In genomic region chr9:56877284-56877683, GRCm38 (mm10) we compare ENCODE assay signal across 20 mouse cellular contexts. TPM values are rescaled to one million over a fixed set of nuclear protein-coding genes. Genes with fewer than 3 reads are reported as not detected.
DNase-seq lines count a peak whose midpoint lies in the region; ATAC-seq and TF ChIP-seq lines count a peak whose summit lies in the region.
"Had no signal": no experiment of that assay in that cellular context is flagged by ENCODE, and none has a peak within 500 bp of the region (broad histone marks: within the 10 kb centered on the region; RNA-seq: fewer than 3 reads in every experiment).

No protein-coding gene starts in this region.

- DNase-seq in forebrain, embryonic 10.5 days (ENCODE audit: extremely low spot score, low spot score): no peak
- no peak for DNase-seq in midbrain, postnatal 0 days (ENCODE audit: low spot score)
- DNase-seq in spleen, adult 12 weeks (ENCODE audit: low spot score): no peak
- DNase-seq: cerebellum, adult 9-11 months; embryo, embryonic 11 days; forebrain, postnatal 0 days; heart, postnatal 14 days; thymus, adult 18-20 months had no signal

- H3K9ac ChIP-seq in forebrain, embryonic 13.5 days: no peak overlapping the region
- no peak overlapping the region for H3K9ac ChIP-seq in midbrain, postnatal 0 days (replicated peaks; ENCODE audit: low read length, poor library complexity, severe bottlenecking)
- no peak overlapping the region for H3K9ac ChIP-seq in midbrain, embryonic 15.5 days
- no peak overlapping the region; the same call in 1 of the 2 replicates for H3K9ac ChIP-seq in intestine, embryonic 15.5 days
- H3K9ac ChIP-seq in stomach, embryonic 16.5 days (ENCODE audit: low read length): 0 out of 2 replicates have a peak overlapping the region, but pooled peaks have one; percentile 52
- H3K9ac ChIP-seq: forebrain, postnatal 0 days had no signal

- H3K27me3 ChIP-seq in forebrain, embryonic 10.5 days (ENCODE audit: poor library complexity, severe bottlenecking): no peaks in the 10 kb centered on the region
- H3K27me3 ChIP-seq in forebrain, embryonic 13.5 days: no peaks in the 10 kb centered on the region
- H3K27me3 ChIP-seq in midbrain, postnatal 0 days (ENCODE audit: insufficient read depth, low read length): no peaks in the 10 kb centered on the region
- H3K27me3 ChIP-seq in midbrain, embryonic 15.5 days (replicated peaks): no peaks in the 10 kb centered on the region
- H3K27me3 ChIP-seq in intestine, embryonic 15.5 days (replicated peaks): no peaks in the 10 kb centered on the region
- no peaks in the 10 kb centered on the region for H3K27me3 ChIP-seq in stomach, embryonic 16.5 days (ENCODE audit: control insufficient read depth, insufficient read depth, low read length)

- TF ChIP-seq CTCF in midbrain, postnatal 0 days (IDR thresholded peaks at IDR 0.05): no peak

- 75% methylated on average over 5 of the region's 5 CpGs for WGBS in forebrain, embryonic 10.5 days
- WGBS in forebrain, embryonic 13.5 days: 82% methylated on average over 5 of the region's 5 CpGs
- 76% methylated on average over 5 of the region's 5 CpGs for WGBS in midbrain, postnatal 0 days
- 83% methylated on average over 5 of the region's 5 CpGs for WGBS in midbrain, embryonic 15.5 days
- WGBS in intestine, embryonic 15.5 days: 81% methylated on average over 5 of the region's 5 CpGs
- 85% methylated on average over 5 of the region's 5 CpGs for WGBS in stomach, embryonic 16.5 days

- ATAC-seq in forebrain, embryonic 13.5 days: no peak
- no peak for ATAC-seq in midbrain, postnatal 0 days (ENCODE audit: low FRiP score)
- no peak for ATAC-seq in midbrain, embryonic 15.5 days (replicated peaks)
- peak; percentile 9; the same call in 1 of the 2 replicates for ATAC-seq in intestine, embryonic 15.5 days
- no peak for ATAC-seq in stomach, embryonic 16.5 days (ENCODE audit: insufficient read depth, low FRiP score)
- no peak for ATAC-seq in inflammation-experienced regulatory T-cells, adult 6 months

- no peaks in the 10 kb centered on the region for H3K9me3 ChIP-seq in forebrain, embryonic 10.5 days
- H3K9me3 ChIP-seq in forebrain, embryonic 13.5 days (replicated peaks): no peaks in the 10 kb centered on the region
- no peaks in the 10 kb centered on the region for H3K9me3 ChIP-seq in midbrain, postnatal 0 days (ENCODE audit: low read length)
- no peaks in the 10 kb centered on the region for H3K9me3 ChIP-seq in midbrain, embryonic 15.5 days
- H3K9me3 ChIP-seq in intestine, embryonic 15.5 days: no peaks in the 10 kb centered on the region
- H3K9me3 ChIP-seq in stomach, embryonic 16.5 days (replicated peaks; ENCODE audit: control insufficient read depth, low read length): no peaks in the 10 kb centered on the region

- no peak overlapping the region for H3K4me2 ChIP-seq in forebrain, embryonic 13.5 days
- no peak overlapping the region for H3K4me2 ChIP-seq in midbrain, postnatal 0 days (ENCODE audit: low read depth, low read length, poor library complexity, severe bottlenecking)
- H3K4me2 ChIP-seq in midbrain, embryonic 15.5 days: no peak overlapping the region
- no peak overlapping the region for H3K4me2 ChIP-seq in intestine, embryonic 15.5 days (replicated peaks)
- no peak overlapping the region for H3K4me2 ChIP-seq in stomach, embryonic 16.5 days (ENCODE audit: low read depth, low read length)

- no peaks in the 10 kb centered on the region for H3K36me3 ChIP-seq in forebrain, embryonic 10.5 days (replicated peaks)
- no peaks in the 10 kb centered on the region for H3K36me3 ChIP-seq in forebrain, embryonic 13.5 days (ENCODE audit: poor library complexity, severe bottlenecking)
- H3K36me3 ChIP-seq in midbrain, postnatal 0 days (ENCODE audit: insufficient read depth, low read length): no peaks in the 10 kb centered on the region
- no peaks in the 10 kb centered on the region for H3K36me3 ChIP-seq in midbrain, embryonic 15.5 days (replicated peaks)
- no peaks in the 10 kb centered on the region for H3K36me3 ChIP-seq in intestine, embryonic 15.5 days
- H3K36me3 ChIP-seq in stomach, embryonic 16.5 days (ENCODE audit: control insufficient read depth, insufficient read depth, low read length): no peaks in the 10 kb centered on the region

- peaks cover 13% of the 10 kb centered on the region for H3K4me1 ChIP-seq in forebrain, embryonic 10.5 days
- H3K4me1 ChIP-seq in forebrain, embryonic 13.5 days: peaks cover 6% of the 10 kb centered on the region; the same call in 1 of the 2 replicates
- H3K4me1 ChIP-seq in midbrain, postnatal 0 days (ENCODE audit: insufficient read depth, low read length): peaks cover 2% of the 10 kb centered on the region; the same call in 1 of the 2 replicates
- peaks cover 5% of the 10 kb centered on the region; the same call in 1 of the 2 replicates for H3K4me1 ChIP-seq in midbrain, embryonic 15.5 days
- H3K4me1 ChIP-seq in intestine, embryonic 15.5 days (replicated peaks): peaks cover 48% of the 10 kb centered on the region
- peaks cover 34% of the 10 kb centered on the region for H3K4me1 ChIP-seq in stomach, embryonic 16.5 days (ENCODE audit: control insufficient read depth, insufficient read depth, low read length)

- H3K27ac ChIP-seq in forebrain, embryonic 10.5 days: 0 out of 2 replicates have a peak overlapping the region, but pooled peaks have one; percentile 40
- no peak overlapping the region for H3K27ac ChIP-seq in forebrain, embryonic 13.5 days
- H3K27ac ChIP-seq in midbrain, postnatal 0 days (ENCODE audit: low read depth, low read length): 0 out of 2 replicates have a peak overlapping the region, but pooled peaks have one; percentile 32
- no peak overlapping the region for H3K27ac ChIP-seq in midbrain, embryonic 15.5 days
- peak overlapping the region; percentile 67; the same call in 1 of the 2 replicates for H3K27ac ChIP-seq in intestine, embryonic 15.5 days
- H3K27ac ChIP-seq in stomach, embryonic 16.5 days (ENCODE audit: low read length): peak overlapping the region; percentile 40; the same call in 1 of the 2 replicates
- H3K27ac ChIP-seq: left cerebral cortex, adult 2 months had no signal

- H3K4me3 ChIP-seq in forebrain, embryonic 10.5 days: no peak overlapping the region
- H3K4me3 ChIP-seq in forebrain, embryonic 13.5 days: no peak overlapping the region
- H3K4me3 ChIP-seq in midbrain, postnatal 0 days (ENCODE audit: low read depth, low read length): no peak overlapping the region
- H3K4me3 ChIP-seq in midbrain, embryonic 15.5 days: no peak overlapping the region
- H3K4me3 ChIP-seq in intestine, embryonic 15.5 days (replicated peaks): no peak overlapping the region
- H3K4me3 ChIP-seq in stomach, embryonic 16.5 days (replicated peaks; ENCODE audit: low read length): no peak overlapping the region
- H3K4me3 ChIP-seq: erythroblast, embryonic 14.5 days; left cerebral cortex, adult 2 months had no signal

RNA-seq across cellular contexts. Expression of gene Cspg4, which starts 12.5 kb away (rescaled TPM):
- 0.88 and 1.1 TPM in 2 replicates for polyA plus RNA-seq in forebrain, embryonic 10.5 days (2016; fragmentation: Nextera tagmentation; extraction: Ambion mirVana)
- polyA plus RNA-seq in forebrain, embryonic 13.5 days (2015; fragmentation: Nextera tagmentation; extraction: Ambion mirVana): 3.0 and 3.1 TPM in 2 replicates
- 31.6 and 37.3 TPM in 2 replicates for total RNA-seq in midbrain, postnatal 0 days (2014; rRNA removed)
- 7.5 and 8.7 TPM in 2 replicates for polyA plus RNA-seq in midbrain, postnatal 0 days (2015; fragmentation: Nextera tagmentation; extraction: Ambion mirVana)
- polyA plus RNA-seq in midbrain, embryonic 15.5 days (2015; fragmentation: Nextera tagmentation; extraction: Ambion mirVana): 7.6 and 8.2 TPM in 2 replicates
- polyA plus RNA-seq in intestine, embryonic 15.5 days (2015; fragmentation: Nextera tagmentation; extraction: Ambion mirVana): 19.0 and 20.1 TPM in 2 replicates
- polyA plus RNA-seq in stomach, embryonic 16.5 days (2015; fragmentation: Nextera tagmentation; extraction: Ambion mirVana): 24.0 and 28.1 TPM in 2 replicates
- polyA plus RNA-seq in inflammation-experienced regulatory T-cells, adult 6 months (2017; shearing (Covaris generic)): not detected
- total RNA-seq: megakaryocyte-erythroid progenitor cell, adult 5-6 weeks had no signal
- polyA plus RNA-seq: erythroblast, embryonic 14.5 days had no signal

RNA-seq across cellular contexts. Expression of gene Odf3l1, which starts 12.8 kb away (rescaled TPM):
- not detected in 2 replicates for polyA plus RNA-seq in forebrain, embryonic 10.5 days (2016; fragmentation: Nextera tagmentation; extraction: Ambion mirVana)
- polyA plus RNA-seq in forebrain, embryonic 13.5 days (2015; fragmentation: Nextera tagmentation; extraction: Ambion mirVana): 0.44 TPM in 1 of 2 replicates, not detected in the other
- total RNA-seq in midbrain, postnatal 0 days (2014; rRNA removed): 0.28 TPM in 1 of 2 replicates, not detected in the other
- 0.25 TPM in 1 of 2 replicates, not detected in the other for polyA plus RNA-seq in midbrain, postnatal 0 days (2015; fragmentation: Nextera tagmentation; extraction: Ambion mirVana)
- polyA plus RNA-seq in midbrain, embryonic 15.5 days (2015; fragmentation: Nextera tagmentation; extraction: Ambion mirVana): not detected in 2 replicates
- polyA plus RNA-seq in intestine, embryonic 15.5 days (2015; fragmentation: Nextera tagmentation; extraction: Ambion mirVana): 1.2 and 1.3 TPM in 2 replicates
- polyA plus RNA-seq in stomach, embryonic 16.5 days (2015; fragmentation: Nextera tagmentation; extraction: Ambion mirVana): 1.2 and 1.3 TPM in 2 replicates
- polyA plus RNA-seq in inflammation-experienced regulatory T-cells, adult 6 months (2017; shearing (Covaris generic)): not detected
- total RNA-seq: CH12.LX; forebrain, postnatal 0 days; heart, postnatal 14 days; layer of hippocampus, adult 18-20 months; left cerebral cortex, adult 2 months; megakaryocyte-erythroid progenitor cell, adult 5-6 weeks had no signal
- polyA plus RNA-seq: erythroblast, embryonic 14.5 days; liver, embryonic 16.5 days; neural tube, embryonic 11.5 days had no signal

RNA-seq across cellular contexts. Expression of gene Snx33, which starts 50.9 kb away (rescaled TPM):
- 8.6 and 9.9 TPM in 2 replicates for polyA plus RNA-seq in forebrain, embryonic 10.5 days (2016; fragmentation: Nextera tagmentation; extraction: Ambion mirVana)
- 2.6 TPM in 2 replicates for polyA plus RNA-seq in forebrain, embryonic 13.5 days (2015; fragmentation: Nextera tagmentation; extraction: Ambion mirVana)
- total RNA-seq in midbrain, postnatal 0 days (2014; rRNA removed): 5.7 and 7.3 TPM in 2 replicates
- polyA plus RNA-seq in midbrain, postnatal 0 days (2015; fragmentation: Nextera tagmentation; extraction: Ambion mirVana): 1.6 and 1.7 TPM in 2 replicates
- polyA plus RNA-seq in midbrain, embryonic 15.5 days (2015; fragmentation: Nextera tagmentation; extraction: Ambion mirVana): 3.0 TPM in 2 replicates
- polyA plus RNA-seq in intestine, embryonic 15.5 days (2015; fragmentation: Nextera tagmentation; extraction: Ambion mirVana): 6.2 and 6.3 TPM in 2 replicates
- polyA plus RNA-seq in stomach, embryonic 16.5 days (2015; fragmentation: Nextera tagmentation; extraction: Ambion mirVana): 12.9 and 13.1 TPM in 2 replicates
- 1 to 10 TPM; 4.2 to 7.6 (median 5.8) TPM for polyA plus RNA-seq in inflammation-experienced regulatory T-cells, adult 6 months (2017; shearing (Covaris generic))
- polyA plus RNA-seq: erythroblast, embryonic 14.5 days had no signal

RNA-seq across cellular contexts. Expression of gene Imp3, which starts 60.0 kb away (rescaled TPM):
- polyA plus RNA-seq in forebrain, embryonic 10.5 days (2016; fragmentation: Nextera tagmentation; extraction: Ambion mirVana): 62.6 and 72.1 TPM in 2 replicates
- 86.6 and 89.0 TPM in 2 replicates for polyA plus RNA-seq in forebrain, embryonic 13.5 days (2015; fragmentation: Nextera tagmentation; extraction: Ambion mirVana)
- total RNA-seq in midbrain, postnatal 0 days (2014; rRNA removed): 131 and 133 TPM in 2 replicates
- polyA plus RNA-seq in midbrain, postnatal 0 days (2015; fragmentation: Nextera tagmentation; extraction: Ambion mirVana): 77.2 and 80.3 TPM in 2 replicates
- 62.8 and 64.4 TPM in 2 replicates for polyA plus RNA-seq in midbrain, embryonic 15.5 days (2015; fragmentation: Nextera tagmentation; extraction: Ambion mirVana)
- polyA plus RNA-seq in intestine, embryonic 15.5 days (2015; fragmentation: Nextera tagmentation; extraction: Ambion mirVana): 71.2 and 74.5 TPM in 2 replicates
- 73.9 and 80.1 TPM in 2 replicates for polyA plus RNA-seq in stomach, embryonic 16.5 days (2015; fragmentation: Nextera tagmentation; extraction: Ambion mirVana)
- polyA plus RNA-seq in inflammation-experienced regulatory T-cells, adult 6 months (2017; shearing (Covaris generic)): 10 to 100 TPM; 46.7 to 50.9 (median 48.0) TPM

Comparison
In these comparisons a context has a peak if more than half of its experiments do, and no peak if none do; other contexts are left out.
1. H3K27ac ChIP-seq: peak in forebrain, embryonic 10.5 days (single experiment), midbrain, postnatal 0 days (single experiment), intestine, embryonic 15.5 days (single experiment) and stomach, embryonic 16.5 days (single experiment); none in forebrain, embryonic 13.5 days (single experiment) and midbrain, embryonic 15.5 days (single experiment).